Mouse (Mus musculus) E14TG2a.4 (cell line): ENCODE data around the gene Ebp.

Source experiments
- CTCF ChIP-seq: conservative IDR thresholded peaks from 2 replicates; pipeline ENCODE4 v1.5.1; 2014; ENCODE audit warnings: low read length
- NANOG ChIP-seq: IDR thresholded peaks from 2 replicates; pipeline ENCODE4 v1.6.1; 2014; ENCODE audit warnings: borderline replicate concordance, low read length, mixed read lengths
- POU5F1 ChIP-seq: IDR thresholded peaks from 2 replicates; pipeline ENCODE4 v1.6.1; 2014; ENCODE audit warnings: low read length, borderline replicate concordance

DNA sequence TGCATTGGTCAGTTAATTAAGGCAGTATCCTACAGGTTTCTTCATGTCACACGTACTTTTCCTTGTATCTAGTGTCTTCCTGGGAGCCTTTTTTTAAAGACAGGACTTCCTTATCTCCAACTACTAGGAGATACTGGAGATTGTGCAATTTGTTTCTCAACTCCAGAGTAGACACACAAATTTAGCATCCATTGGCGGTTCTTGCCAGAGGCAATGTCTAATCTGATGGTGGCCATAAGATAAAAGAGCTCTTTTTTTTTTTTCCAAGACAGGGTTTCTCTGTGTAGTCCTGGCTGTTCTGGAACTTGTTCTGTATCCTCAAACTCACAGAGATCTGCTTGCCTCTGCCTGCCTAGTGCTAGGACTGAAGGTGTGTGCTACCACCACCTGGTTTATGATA lies 16.4 kb upstream of the Ebp start:
- no peak for TF ChIP-seq CTCF
- no peak for TF ChIP-seq NANOG
- TF ChIP-seq POU5F1, result no peak
